Mouse (Mus musculus): ENCODE results near the gene Mpl. TPM values are rescaled to one million over a fixed set of nuclear protein-coding genes. Genes with fewer than 3 reads are reported as not detected.

Mpl gene
- not detected for polyA plus RNA-seq (2014; fragmentation: Illumina TruSeq; extraction: RNeasy Lipid Tissue Mini Kit (QIAGEN cat#74804); ENCODE audit: low read depth, low replicate concordance)

DNA sequence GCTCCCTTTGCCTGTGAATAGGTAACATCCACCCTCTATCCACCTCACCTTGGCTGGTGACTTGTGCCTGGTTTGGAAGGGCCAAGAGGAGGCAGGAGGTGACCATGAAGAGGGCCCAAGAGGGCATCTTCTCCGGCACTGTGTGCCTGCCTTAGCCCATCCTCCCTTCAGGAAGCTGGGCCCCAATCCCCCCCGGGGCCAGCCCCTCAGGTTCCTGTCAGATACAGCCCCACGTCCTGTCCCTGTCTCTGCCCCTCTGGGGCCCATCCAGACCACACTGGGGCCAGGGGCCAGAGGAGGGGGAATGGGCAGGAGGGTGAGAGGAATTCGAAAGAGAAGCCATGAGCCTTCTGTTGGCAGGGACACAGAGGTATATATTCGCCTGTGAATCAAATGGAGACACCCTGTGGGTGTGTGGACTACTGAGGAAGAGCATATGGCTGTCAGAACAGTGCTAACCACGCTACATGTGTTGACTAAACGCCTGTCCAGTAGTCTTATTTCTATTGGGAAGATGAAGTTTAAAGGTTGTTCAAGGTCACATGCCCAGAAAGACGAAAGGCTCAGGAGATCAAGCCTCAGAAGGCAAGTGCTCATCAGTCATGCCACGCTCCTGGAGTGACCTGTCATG is at the start of gene Mpl:
Gene Mpl (minus strand): TSS at position 169 of the 631 bp plus-strand sequence.

DNA sequence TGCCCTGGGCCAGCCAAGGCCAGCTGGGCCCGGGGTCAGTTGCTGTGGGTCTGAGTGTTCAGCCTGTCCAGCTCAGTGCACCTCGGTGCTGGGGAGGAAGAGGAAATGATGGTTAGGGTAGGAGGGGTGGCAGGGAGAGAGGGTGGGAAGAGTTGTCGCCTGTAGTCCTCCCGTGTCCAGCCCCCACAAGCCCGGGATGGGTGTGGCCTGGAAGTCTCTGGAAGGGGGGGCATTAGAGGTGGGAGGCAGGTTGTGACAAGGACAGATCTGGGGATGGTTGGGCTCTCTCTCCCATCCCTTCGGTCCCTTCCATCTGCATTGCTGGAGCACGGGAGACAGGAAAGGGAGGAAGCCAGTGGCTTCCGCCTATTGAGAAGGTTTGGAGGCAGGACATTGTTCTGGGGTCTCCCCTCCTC is 32.4 kb upstream of the Mpl start, which contains the start of gene Tie1:
Gene Tie1 (minus strand): TSS at position 345 of the 416 bp plus-strand sequence.

DNA sequence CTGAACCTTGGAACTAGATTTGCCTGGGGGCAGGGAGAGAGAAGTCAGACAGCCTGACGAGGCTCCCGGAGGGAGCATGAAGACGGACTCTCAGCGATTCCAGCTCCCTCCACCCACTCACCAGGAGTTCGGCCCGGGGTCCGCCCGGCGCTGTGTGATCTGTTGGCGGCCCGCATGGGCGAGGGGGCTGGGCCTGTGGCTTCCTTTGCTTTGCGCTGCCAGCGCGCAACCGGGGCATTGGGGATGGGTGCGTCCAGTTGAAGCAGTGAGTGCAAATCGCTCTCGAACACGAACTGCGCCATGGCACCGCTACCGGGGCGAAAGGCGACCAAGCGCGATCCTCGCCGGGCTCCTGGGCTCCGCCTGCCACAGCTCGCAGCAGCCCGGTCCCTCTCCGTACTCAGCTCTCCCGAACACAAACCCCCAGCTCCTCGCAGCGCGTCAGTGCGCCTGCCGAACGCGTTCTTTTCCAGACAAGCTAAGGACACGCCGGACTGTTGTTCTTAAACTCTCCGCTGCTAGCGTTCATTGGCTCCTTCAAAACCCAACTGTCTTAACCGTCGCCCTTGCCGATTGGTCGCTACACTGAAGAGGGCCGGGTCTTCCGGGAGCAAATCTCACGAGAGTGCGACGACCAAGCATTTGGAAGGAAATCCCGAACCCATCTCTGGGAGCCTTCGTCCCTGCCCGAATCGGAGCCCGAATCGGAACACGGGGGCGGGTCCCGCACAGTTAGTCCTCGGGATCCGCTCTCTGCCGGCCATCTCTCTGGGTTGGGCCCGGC is 20.3 kb downstream of the Mpl start, which contains the start of gene Cdc20:
Gene Cdc20 (minus strand): TSS at position 533 of the 784 bp plus-strand sequence.

DNA sequence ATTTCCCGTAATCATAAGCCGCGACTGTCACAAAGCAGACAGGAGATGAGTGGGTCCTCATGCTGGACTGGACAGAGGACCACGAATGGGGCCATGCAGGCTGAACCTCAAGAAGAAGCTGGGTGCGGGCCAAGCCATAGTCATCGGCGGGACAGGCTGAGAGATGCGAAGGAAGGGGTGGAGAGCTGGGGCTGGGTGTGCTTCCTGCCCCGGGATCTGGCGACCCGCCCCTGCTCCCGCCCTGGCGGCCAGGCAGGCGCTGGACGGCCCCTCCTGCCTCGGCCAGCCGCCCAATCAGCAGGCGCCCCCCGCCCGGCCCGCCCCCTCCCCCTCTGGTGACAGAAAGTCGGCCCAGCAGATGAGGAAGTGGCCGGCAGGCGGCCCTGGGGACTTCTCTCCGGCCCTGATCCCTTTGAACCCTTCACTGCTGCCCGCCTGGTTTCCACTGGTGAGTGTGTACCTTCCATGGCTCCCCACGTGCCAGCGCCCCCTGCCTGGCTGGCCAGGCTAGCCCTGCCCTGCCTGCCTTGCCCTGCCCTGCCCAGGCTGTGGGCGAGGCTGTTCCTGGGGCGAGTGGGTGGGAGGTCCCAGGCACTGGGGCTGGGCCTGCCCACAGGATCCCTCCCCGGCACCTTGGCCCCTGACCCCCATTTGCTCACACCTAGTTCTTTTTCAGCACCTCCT is 29.4 kb downstream of the Mpl start, which contains the start of gene Elovl1:
Gene Elovl1 (plus strand): TSS at position 326 of the 684 bp plus-strand sequence.

DNA sequence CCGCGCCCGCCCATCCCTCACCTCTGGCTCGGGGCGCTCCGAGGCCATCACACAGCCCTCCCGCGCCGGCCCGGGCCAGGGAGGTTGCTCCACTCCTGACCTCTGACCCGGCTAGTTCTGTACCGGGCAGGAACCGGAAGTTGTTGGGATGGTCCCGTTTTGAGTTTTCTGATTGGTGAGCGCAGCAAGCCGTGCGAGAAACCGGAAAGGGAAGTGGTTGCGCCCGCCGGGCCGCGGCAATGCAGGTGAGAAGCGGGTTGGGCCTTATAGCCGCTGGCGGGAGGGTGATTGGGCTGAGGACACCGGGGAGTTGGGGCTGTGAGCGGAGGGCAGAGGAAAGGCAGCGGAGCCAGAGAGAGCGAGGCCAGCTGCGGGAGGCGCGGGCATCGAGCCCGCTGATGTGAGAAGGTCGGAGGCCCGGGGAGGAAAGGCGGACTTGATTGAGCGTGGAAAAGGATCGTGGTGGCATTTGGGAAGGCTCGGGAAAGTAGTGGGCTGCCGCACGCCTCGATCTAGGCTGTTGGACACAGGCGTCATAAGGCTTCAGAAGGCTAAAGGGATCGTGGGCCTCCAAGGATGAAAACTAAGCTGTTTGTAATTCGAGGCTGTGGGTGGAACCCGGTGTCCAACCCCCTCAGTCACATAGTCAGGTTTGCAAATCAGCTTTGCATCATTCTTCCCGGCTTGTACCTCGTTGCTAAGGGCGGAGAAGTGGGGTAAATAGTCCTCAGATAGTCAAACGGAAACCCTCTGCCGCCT is 48.0 kb downstream of the Mpl start, which contains the start of the genes Szt2 and Med8:
Gene Szt2 (minus strand): TSS at position 132 of the 759 bp plus-strand sequence.
Gene Med8 (plus strand): TSS at position 196 of the 759 bp plus-strand sequence.

Other genes with a start within 250 kb of the Mpl start
- 0.70 TPM for gene Ptprf, start 166.1 kb downstream of the Mpl start, polyA plus RNA-seq (2014; fragmentation: Illumina TruSeq; extraction: RNeasy Lipid Tissue Mini Kit (QIAGEN cat#74804); ENCODE audit: low read depth, low replicate concordance)
- gene Szt2, start 48.2 kb downstream of the Mpl start, polyA plus RNA-seq (2014; fragmentation: Illumina TruSeq; extraction: RNeasy Lipid Tissue Mini Kit (QIAGEN cat#74804); ENCODE audit: low read depth, low replicate concordance): 1.6 TPM
- 38.6 TPM for gene Med8, start 48.2 kb downstream of the Mpl start, polyA plus RNA-seq (2014; fragmentation: Illumina TruSeq; extraction: RNeasy Lipid Tissue Mini Kit (QIAGEN cat#74804); ENCODE audit: low read depth, low replicate concordance)
- 2.8 TPM for gene Elovl1, start 29.4 kb downstream of the Mpl start, polyA plus RNA-seq (2014; fragmentation: Illumina TruSeq; extraction: RNeasy Lipid Tissue Mini Kit (QIAGEN cat#74804); ENCODE audit: low read depth, low replicate concordance)
- 23.1 TPM for gene Cdc20, start 20.2 kb downstream of the Mpl start, polyA plus RNA-seq (2014; fragmentation: Illumina TruSeq; extraction: RNeasy Lipid Tissue Mini Kit (QIAGEN cat#74804); ENCODE audit: low read depth, low replicate concordance)
- 0.18 TPM for gene Tie1, start 32.5 kb upstream of the Mpl start, polyA plus RNA-seq (2014; fragmentation: Illumina TruSeq; extraction: RNeasy Lipid Tissue Mini Kit (QIAGEN cat#74804); ENCODE audit: low read depth, low replicate concordance)
- not detected for gene 2610528J11Rik, start 69.5 kb upstream of the Mpl start, polyA plus RNA-seq (2014; fragmentation: Illumina TruSeq; extraction: RNeasy Lipid Tissue Mini Kit (QIAGEN cat#74804); ENCODE audit: low read depth, low replicate concordance)
- gene Tmem125, start 86.5 kb upstream of the Mpl start, polyA plus RNA-seq (2014; fragmentation: Illumina TruSeq; extraction: RNeasy Lipid Tissue Mini Kit (QIAGEN cat#74804); ENCODE audit: low read depth, low replicate concordance): not detected
- 92.6 TPM for gene Cfap57, start 163.3 kb upstream of the Mpl start, polyA plus RNA-seq (2014; fragmentation: Illumina TruSeq; extraction: RNeasy Lipid Tissue Mini Kit (QIAGEN cat#74804); ENCODE audit: low read depth, low replicate concordance)
- gene Ebna1bp2, start 163.3 kb upstream of the Mpl start, polyA plus RNA-seq (2014; fragmentation: Illumina TruSeq; extraction: RNeasy Lipid Tissue Mini Kit (QIAGEN cat#74804); ENCODE audit: low read depth, low replicate concordance): 39.9 TPM
- 0.25 TPM for gene Olfr62, start 201.4 kb upstream of the Mpl start, polyA plus RNA-seq (2014; fragmentation: Illumina TruSeq; extraction: RNeasy Lipid Tissue Mini Kit (QIAGEN cat#74804); ENCODE audit: low read depth, low replicate concordance)
- gene Olfr1342, start 235.2 kb upstream of the Mpl start, polyA plus RNA-seq (2014; fragmentation: Illumina TruSeq; extraction: RNeasy Lipid Tissue Mini Kit (QIAGEN cat#74804); ENCODE audit: low read depth, low replicate concordance): not detected
- not detected for gene Olfr1341, start 246.0 kb upstream of the Mpl start, polyA plus RNA-seq (2014; fragmentation: Illumina TruSeq; extraction: RNeasy Lipid Tissue Mini Kit (QIAGEN cat#74804); ENCODE audit: low read depth, low replicate concordance)